Mouse (Mus musculus): Measurements from ENCODE around the gene Slc22a18.

GRCm38 (mm10) chr7:143498584-143498983 lies 25.0 kb downstream of the Slc22a18 start:
- TF ChIP-seq CTCF (IDR thresholded peaks at IDR 0.05; ENCODE audit: low read depth) (no peak), EP300 (IDR thresholded peaks at IDR 0.05; ENCODE audit: low read depth) (no peak)

All from liver, embryonic 14.5 days (tissue).